Mouse (Mus musculus) ES-E14 (cell line): Measurements from ENCODE around the gene Tsc22d3.

Experiments used
- CHD2 ChIP-seq: IDR thresholded peaks from 2 replicates; pipeline ENCODE4 v1.6.1; 2014; ENCODE audit warnings: mild to moderate bottlenecking, low read depth, low read length, inconsistent platforms
- HCFC1 ChIP-seq: IDR thresholded peaks from 2 replicates; pipeline ENCODE4 v1.6.1; 2012; ENCODE audit warnings: low read length, inconsistent platforms, borderline replicate concordance; ENCODE audit not compliant: insufficient read depth
- MAFK ChIP-seq: IDR thresholded peaks from 2 replicates; pipeline ENCODE4 v1.6.1; 2014; ENCODE audit warnings: mild to moderate bottlenecking, low read depth, low read length, inconsistent platforms; ENCODE audit not compliant: insufficient read depth
- ZC3H11A ChIP-seq: IDR thresholded peaks from 2 replicates; pipeline ENCODE4 v1.6.1; 2012; ENCODE audit warnings: low read depth, mild to moderate bottlenecking, inconsistent platforms, low read length, borderline replicate concordance
- ZNF384 ChIP-seq: IDR thresholded peaks from 2 replicates; pipeline ENCODE4 v1.6.1; 2012; ENCODE audit warnings: low read depth, low read length, inconsistent platforms

- no peak for TF ChIP-seq HCFC1
- no peak for TF ChIP-seq CHD2
- no peak for TF ChIP-seq ZNF384
- no peak for TF ChIP-seq ZC3H11A
- no peak for TF ChIP-seq MAFK
Measured at GRCm38 (mm10) chrX:140500306-140500705, 100.2 kb downstream of the Tsc22d3 start.
